Mouse (Mus musculus): ENCODE results near the gene Jsrp1.

Gene Jsrp1

GRCm38 (mm10) chr10:80761821-80762220 is 51.5 kb downstream of the Jsrp1 start:
- intact Hi-C loops (cut with DNase I), result no loop called here

- intact Hi-C loops (cut with DNase I), result no loop called here
These were observed 52.4 kb downstream of the Jsrp1 start for GRCm38 (mm10) chr10:80760596-80761524.

GRCm38 (mm10) chr10:80758651-80759050 is 54.6 kb downstream of the Jsrp1 start:
- intact Hi-C loops (cut with DNase I), result no loop called here

Small RNA genes lying within 50 kb of the gene (microRNA-seq; reads per million reads assigned to microRNA genes)
- gene Mir1982, result 2.9 to 5.8 reads per million in 2 experiments
